Comparison of ENCODE assay signal across 10 mouse cellular contexts in the genomic region with DNA sequence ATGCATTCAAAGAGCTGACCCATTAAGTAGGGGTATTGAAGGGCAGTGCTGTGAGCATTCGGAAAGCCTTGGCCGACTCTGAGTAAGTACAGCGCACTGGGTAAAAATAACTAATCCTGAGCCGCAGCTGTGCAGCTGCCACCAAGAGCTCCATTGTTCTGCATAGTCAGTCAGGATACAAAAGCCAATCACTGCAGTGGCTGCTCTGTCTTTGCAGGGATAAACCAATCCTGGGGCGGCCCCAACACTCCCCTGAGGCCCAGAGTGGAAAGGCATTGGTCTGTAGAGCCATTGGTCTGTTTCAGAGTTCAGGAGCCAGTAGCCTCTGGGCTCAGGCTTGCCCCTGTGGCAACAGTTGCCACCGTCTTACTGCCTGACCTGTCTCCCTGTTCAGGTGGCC. TPM values are rescaled to one million over a fixed set of nuclear protein-coding genes. Genes with fewer than 3 reads are reported as not detected.
A peak's percentile ranks its signal among the peaks of the same experiment; 100 is the strongest.
DNase-seq lines count a peak whose midpoint lies in the region; ATAC-seq and TF ChIP-seq lines count a peak whose summit lies in the region.
"Had no signal": no experiment of that assay in that cellular context is flagged by ENCODE, and none has a peak within 500 bp of the region (broad histone marks: within the 10 kb centered on the region; RNA-seq: fewer than 3 reads in every experiment).

No protein-coding gene starts in this region.

- peak; percentile 35 for DNase-seq in R1 (ENCODE audit: low read depth, low spot score)
- no peak for DNase-seq in urinary bladder, postnatal 4 days (ENCODE audit: low spot score in 2 of 2)
- no peak for DNase-seq in c-Kit-positive CD71-positive TER-119-positive erythroid progenitor cells, embryonic 14.5 days (ENCODE audit: low spot score)
- no peak for DNase-seq in kidney, postnatal 4 days
- DNase-seq: cerebellum, adult 18-20 months; gastrocnemius, postnatal 10 days had no signal

- H3K4me1 ChIP-seq in cortical plate, adult 2 months (ENCODE audit: control insufficient read depth, insufficient read depth, low read length) = no peaks in the 10 kb centered on the region
- peaks cover 51% of the 10 kb centered on the region for H3K4me1 ChIP-seq in heart, embryonic 15.5 days (replicated peaks)
- H3K4me1 ChIP-seq in limb, embryonic 15.5 days = peaks cover 16% of the 10 kb centered on the region
- H3K4me1 ChIP-seq: stomach, embryonic 15.5 days had no signal

- no peak overlapping the region for H3K4me3 ChIP-seq in cortical plate, adult 2 months (ENCODE audit: insufficient read depth, low read length)
- no peak overlapping the region for H3K4me3 ChIP-seq in heart, embryonic 15.5 days
- H3K4me3 ChIP-seq in limb, embryonic 15.5 days = no peak overlapping the region
- H3K4me3 ChIP-seq: stomach, embryonic 15.5 days had no signal

- 0 out of 2 replicates have a peak overlapping the region, but pooled peaks have one; percentile 12 for H3K4me2 ChIP-seq in heart, embryonic 15.5 days
- H3K4me2 ChIP-seq in limb, embryonic 15.5 days = no peak overlapping the region
- H3K4me2 ChIP-seq: stomach, embryonic 15.5 days had no signal

- 40% methylated on average over 6 of the region's 6 CpGs for WGBS in heart, embryonic 15.5 days
- 63% methylated on average over 6 of the region's 6 CpGs for WGBS in limb, embryonic 15.5 days

- ATAC-seq in heart, embryonic 15.5 days (replicated peaks; ENCODE audit: insufficient number of reproducible peaks, insufficient read depth, low FRiP score, low read depth) = peak; percentile 23
- ATAC-seq in limb, embryonic 15.5 days (ENCODE audit: insufficient number of reproducible peaks, low FRiP score, low TSS enrichment, low read depth) = peak; percentile 42; the same call in 1 of the 2 replicates

- no peak for TF ChIP-seq CTCF in cortical plate, adult 2 months (IDR thresholded peaks at IDR 0.05; ENCODE audit: extremely low read depth, insufficient read depth, low read length)

- peak overlapping the region; percentile 61; the same call in 1 of the 2 replicates for H3K27ac ChIP-seq in cortical plate, adult 2 months (ENCODE audit: insufficient read depth, low read length)
- H3K27ac ChIP-seq in heart, embryonic 15.5 days = peak overlapping the region; percentile 79
- H3K27ac ChIP-seq in limb, embryonic 15.5 days = no peak overlapping the region
- H3K27ac ChIP-seq: stomach, embryonic 15.5 days had no signal

- H3K27me3 ChIP-seq in heart, embryonic 15.5 days = no peaks in the 10 kb centered on the region
- no peaks in the 10 kb centered on the region for H3K27me3 ChIP-seq in limb, embryonic 15.5 days
- H3K27me3 ChIP-seq: stomach, embryonic 15.5 days had no signal

- peaks cover 21% of the 10 kb centered on the region; the same call in 1 of the 2 replicates for H3K36me3 ChIP-seq in heart, embryonic 15.5 days
- no peaks in the 10 kb centered on the region for H3K36me3 ChIP-seq in limb, embryonic 15.5 days
- H3K36me3 ChIP-seq: stomach, embryonic 15.5 days had no signal

- 0 out of 2 replicates have a peak overlapping the region, but pooled peaks have one; percentile 9 for H3K9ac ChIP-seq in heart, embryonic 15.5 days
- no peak overlapping the region for H3K9ac ChIP-seq in limb, embryonic 15.5 days
- H3K9ac ChIP-seq: stomach, embryonic 15.5 days had no signal

- H3K9me3 ChIP-seq in heart, embryonic 15.5 days (replicated peaks) = no peaks in the 10 kb centered on the region
- no peaks in the 10 kb centered on the region for H3K9me3 ChIP-seq in limb, embryonic 15.5 days
- H3K9me3 ChIP-seq: stomach, embryonic 15.5 days had no signal

- TF ChIP-seq POLR2A in cortical plate, adult 2 months (IDR thresholded peaks at IDR 0.05; ENCODE audit: extremely low read depth, insufficient read depth, low read length) = no peak

RNA-seq across cellular contexts. Expression of gene Grtp1, which starts 25.9 kb away (rescaled TPM):
- 6.5 and 6.7 TPM in 2 replicates for polyA plus RNA-seq in cortical plate, adult 2 months (2012; rRNA removed)
- polyA plus RNA-seq in heart, embryonic 15.5 days (2015; fragmentation: Nextera tagmentation; extraction: Ambion mirVana) = 12.5 and 13.6 TPM in 2 replicates
- polyA plus RNA-seq in limb, embryonic 15.5 days (2015; fragmentation: Nextera tagmentation; extraction: Ambion mirVana) = 10.2 and 10.9 TPM in 2 replicates

RNA-seq across cellular contexts. Expression of gene Adprhl1, which starts 27.7 kb away (rescaled TPM):
- 0.38 and 0.54 TPM in 2 replicates for polyA plus RNA-seq in cortical plate, adult 2 months (2012; rRNA removed)
- 188 and 216 TPM in 2 replicates for polyA plus RNA-seq in heart, embryonic 15.5 days (2015; fragmentation: Nextera tagmentation; extraction: Ambion mirVana)
- 5.0 and 17.3 TPM in 2 replicates for polyA plus RNA-seq in limb, embryonic 15.5 days (2015; fragmentation: Nextera tagmentation; extraction: Ambion mirVana)

Comparison
In these comparisons a context has a peak if more than half of its experiments do, and no peak if none do; other contexts are left out.
1. RNA of gene Adprhl1, which starts 27.7 kb away (polyA plus RNA-seq): 188 to 216 TPM in heart, embryonic 15.5 days; 5.0 to 17.3 TPM in limb, embryonic 15.5 days and 0.38 to 0.54 TPM in cortical plate, adult 2 months; every median in the first group is over 10 times any median in the second.